Mouse (Mus musculus) bone marrow, adult 2 months (tissue): ENCODE measurements around the gene Slu7.

Source experiments
- CTCF ChIP-seq: fragments of 200-500 bp; IDR thresholded peaks from 2 replicates; pipeline ENCODE4 v1.5.1; 2011; ENCODE audit warnings: low read length, control low read depth; ENCODE audit not compliant: control insufficient read depth, insufficient read depth
- POLR2A ChIP-seq: fragments of 200-500 bp; IDR thresholded peaks from 2 replicates; pipeline ENCODE4 v1.6.1; 2011; ENCODE audit warnings: low read depth, mild to moderate bottlenecking, control low read depth, low read length, borderline replicate concordance; ENCODE audit not compliant: control insufficient read depth

GRCm38 (mm10) chr11:43410291-43410690 is 23.3 kb upstream of the Slu7 start:
- TF ChIP-seq POLR2A (no peak), CTCF (no peak)
